ENCODE assay signal across 8 mouse cellular contexts in genomic region chr4:82344787-82345186, GRCm38 (mm10).
A peak's percentile ranks its signal among the peaks of the same experiment; 100 is the strongest.
DNase-seq lines count a peak whose midpoint lies in the region; ATAC-seq and TF ChIP-seq lines count a peak whose summit lies in the region.

No protein-coding gene starts in this region.

- no peaks in the 10 kb centered on the region for H3K27me3 ChIP-seq in liver, embryonic 12.5 days (replicated peaks)
- H3K27me3 ChIP-seq in stomach, postnatal 0 days (ENCODE audit: control insufficient read depth, insufficient read depth, low read length), result no peaks in the 10 kb centered on the region

- no peak for TF ChIP-seq CTCF in stomach, postnatal 0 days (IDR thresholded peaks at IDR 0.05; ENCODE audit: low read depth)

- no peaks in the 10 kb centered on the region for H3K36me3 ChIP-seq in liver, embryonic 12.5 days
- H3K36me3 ChIP-seq in stomach, postnatal 0 days (ENCODE audit: control insufficient read depth, insufficient read depth, low read length), result no peaks in the 10 kb centered on the region

- no peak for ATAC-seq in liver, embryonic 12.5 days
- ATAC-seq in stomach, postnatal 0 days (ENCODE audit: low FRiP score, low TSS enrichment), result peak; percentile 83
- ATAC-seq in erythroblast, adult 5-6 weeks (replicated peaks; ENCODE audit: low FRiP score, poor library complexity, severe bottlenecking), result no peak

- no peaks in the 10 kb centered on the region for H3K9me3 ChIP-seq in liver, embryonic 12.5 days (replicated peaks)
- no peaks in the 10 kb centered on the region for H3K9me3 ChIP-seq in stomach, postnatal 0 days (ENCODE audit: control insufficient read depth, low read length)

- H3K9ac ChIP-seq in liver, embryonic 12.5 days, result no peak overlapping the region
- no peak overlapping the region for H3K9ac ChIP-seq in stomach, postnatal 0 days (ENCODE audit: low read length)

- no peak overlapping the region for H3K4me2 ChIP-seq in liver, embryonic 12.5 days
- peak overlapping the region; percentile 12; the same call in 1 of the 2 replicates for H3K4me2 ChIP-seq in stomach, postnatal 0 days (replicated peaks; ENCODE audit: low read depth)

- no peak overlapping the region for H3K27ac ChIP-seq in liver, embryonic 12.5 days
- peak overlapping the region; percentile 61 for H3K27ac ChIP-seq in stomach, postnatal 0 days (replicated peaks)

- H3K4me1 ChIP-seq in liver, embryonic 12.5 days, result no peaks in the 10 kb centered on the region; the same call in 1 of the 2 replicates
- H3K4me1 ChIP-seq in stomach, postnatal 0 days (replicated peaks; ENCODE audit: control insufficient read depth, insufficient read depth), result 0 out of 2 replicates have a peak, but pooled peaks cover 5% of the 10 kb centered on the region

- DNase-seq in liver, result peak; percentile 25
- DNase-seq in embryo, embryonic 11 days, result peak; percentile 60
- DNase-seq in heart, adult 9 months (ENCODE audit: low spot score in 2 of 2), result peak; percentile 63 to 67
- peak; percentile 76 to 87 for DNase-seq in kidney, adult 8-10 months
- DNase-seq in lung, postnatal 25 days (ENCODE audit: low spot score), result peak; percentile 66
- DNase-seq in stomach, postnatal 0 days (ENCODE audit: low spot score), result peak; percentile 77

- TF ChIP-seq EP300 in stomach, postnatal 0 days (optimal IDR thresholded peaks at IDR 0.05), result no peak

- WGBS in liver, embryonic 12.5 days (ENCODE audit: insufficient replicate concordance), result 40% methylated on average over 4 of the region's 4 CpGs
- 9% methylated on average over 4 of the region's 4 CpGs for WGBS in stomach, postnatal 0 days

- H3K4me3 ChIP-seq in liver, embryonic 12.5 days, result no peak overlapping the region
- no peak overlapping the region for H3K4me3 ChIP-seq in stomach, postnatal 0 days (ENCODE audit: low read depth, low read length)

Comparison
In these comparisons a context has a peak if more than half of its experiments do, and no peak if none do; other contexts are left out.
1. DNase-seq: peak in every context shown above with its lines; median percentile 82 in kidney, adult 8-10 months; 77 in stomach, postnatal 0 days; 66 in lung, postnatal 25 days; 65 in heart, adult 9 months; 60 in embryo, embryonic 11 days; 25 in liver.